Mouse (Mus musculus) forebrain, embryonic 11.5 days (tissue): Measurements from ENCODE around the gene Pla2g2d. TPM values are rescaled to one million over a fixed set of nuclear protein-coding genes. Genes with fewer than 3 reads are reported as not detected.

Experiments
- ATAC-seq: fragments of 200-750 bp; cut with Nextera tagmentation; replicated peaks from 2 replicates; pipeline ENCODE4 v1.8.0; 2017; ENCODE audit warnings: moderate TSS enrichment; ENCODE audit not compliant: low FRiP score
- DNase-seq: peaks from one replicate; pipeline ENCODE4 v3.0.0-alpha.2; 2017; ENCODE audit warnings: low spot score
- H3K27ac ChIP-seq: fragments of 300-500 bp; sonication (generic); 2 replicates; pipeline ENCODE4 v1.5.1; 2014; ENCODE audit warnings: low read depth, low read length
- H3K27me3 ChIP-seq: fragments of 300-500 bp; sonication (generic); 2 replicates; pipeline ENCODE4 v1.6.1; 2014; ENCODE audit warnings: mild to moderate bottlenecking, low read length, mixed read lengths; ENCODE audit not compliant: control insufficient read depth, insufficient read depth
- H3K36me3 ChIP-seq: fragments of 300-500 bp; sonication (generic); 2 replicates; pipeline ENCODE4 v1.6.1; 2014; ENCODE audit warnings: mild to moderate bottlenecking, low read length, moderate library complexity, mixed read lengths; ENCODE audit not compliant: control insufficient read depth, insufficient read depth
- H3K4me1 ChIP-seq: fragments of 300-500 bp; sonication (generic); replicated peaks from 2 replicates; pipeline ENCODE4 v1.6.1; 2014; ENCODE audit warnings: low read length, mixed read lengths; ENCODE audit not compliant: control insufficient read depth, insufficient read depth
- H3K4me2 ChIP-seq: fragments of 300-500 bp; sonication (generic); 2 replicates; pipeline ENCODE4 v1.6.1; 2014; ENCODE audit warnings: low read depth, mild to moderate bottlenecking, low read length, moderate library complexity, mixed read lengths; ENCODE audit not compliant: severe bottlenecking
- H3K4me3 ChIP-seq: fragments of 300-500 bp; sonication (generic); 2 replicates; pipeline ENCODE4 v1.5.1; 2014; ENCODE audit warnings: low read depth, low read length
- H3K9ac ChIP-seq: fragments of 300-500 bp; sonication (generic); 2 replicates; pipeline ENCODE4 v1.6.1; 2014; ENCODE audit warnings: low read length
- H3K9me3 ChIP-seq: fragments of 300-500 bp; sonication (generic); 2 replicates; pipeline ENCODE4 v1.6.1; 2016; ENCODE audit warnings: low read length, mixed read lengths; ENCODE audit not compliant: control insufficient read depth
- WGBS: fragments of 180-500 bp; shearing (Covaris S2); extraction: QIAGEN DNeasy Blood & Tissue Kit; methylation state at CpG from one replicate; pipeline ENCODE4 v1.1.7; 2014; 5-methylcytosine and 5-hydroxymethylcytosine counted together
- polyA plus RNA-seq: library from polyadenylated mRNA; unstranded; fragments of >200 nt; fragmentation: Nextera tagmentation; extraction: Ambion mirVana; gene quantifications from 2 replicates; pipeline ENCODE4 v1.2.1, GENCODE M21; 2014

Pla2g2d gene
- polyA plus RNA-seq, 1 experiment from 2014 or later = not detected

DNA sequence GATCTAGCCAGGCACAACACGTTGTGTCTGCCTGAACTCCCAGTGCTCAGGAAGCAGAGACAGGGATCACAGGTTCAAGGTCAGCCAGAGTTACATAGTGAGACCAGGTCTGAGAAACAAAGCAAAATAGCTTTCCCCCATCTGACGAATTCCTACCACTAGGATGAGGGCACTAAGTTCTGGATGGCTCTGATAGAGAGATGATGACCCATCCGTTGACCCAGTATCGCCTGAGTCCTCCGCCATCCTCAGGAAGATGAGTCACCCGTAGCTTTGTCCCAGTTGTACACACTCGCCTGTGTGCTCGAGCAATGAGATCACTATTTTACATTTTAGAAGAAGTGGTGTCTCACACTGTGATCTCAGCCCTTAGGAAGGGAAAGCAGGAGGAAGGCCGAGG, 13.3 kb upstream of the Pla2g2d start:
- DNase-seq (no peak), ATAC-seq (no peak)
- Histone ChIP-seq H3K4me2 (no peak overlapping the region), H3K4me3 (no peak overlapping the region), H3K27me3 (no peaks in the 10 kb centered on the region), H3K4me1 (no peaks in the 10 kb centered on the region), H3K9ac (no peak overlapping the region), H3K27ac (no peak overlapping the region), H3K36me3 (no peaks in the 10 kb centered on the region), H3K9me3 (no peaks in the 10 kb centered on the region)
- WGBS = 76% methylated on average over 9 of the region's 9 CpGs

GRCm38 (mm10) chr4:138771970-138772369, 3.6 kb upstream of the Pla2g2d start:
- Histone ChIP-seq H3K27me3 (no peaks in the 10 kb centered on the region), H3K27ac (no peak overlapping the region), H3K9ac (no peak overlapping the region), H3K4me2 (no peak overlapping the region), H3K9me3 (no peaks in the 10 kb centered on the region), H3K36me3 (no peaks in the 10 kb centered on the region), H3K4me1 (no peaks in the 10 kb centered on the region), H3K4me3 (no peak overlapping the region)
- DNase-seq (no peak), ATAC-seq (no peak)
- WGBS = 86% methylated on average over 10 of the region's 10 CpGs

DNA sequence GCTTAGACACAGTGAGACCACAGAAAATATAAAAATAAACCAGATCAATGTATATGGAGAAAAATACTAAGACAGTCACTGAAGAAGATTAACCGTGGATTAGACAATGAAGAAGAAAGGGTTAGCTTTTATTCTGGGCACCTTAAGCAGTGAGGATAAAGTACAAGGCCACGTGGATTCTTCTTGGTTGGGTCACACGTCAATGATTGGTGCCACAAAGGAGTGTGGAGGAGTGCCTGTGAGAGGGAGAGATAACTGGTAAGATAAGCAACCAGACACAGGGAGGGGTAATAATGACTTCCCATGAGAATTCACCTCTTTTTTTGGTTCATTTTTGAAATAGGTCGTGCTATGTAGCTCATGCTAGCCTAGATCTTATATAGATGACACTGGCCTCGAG, 3.1 kb upstream of the Pla2g2d start:
- H3K27me3 ChIP-seq = no peaks in the 10 kb centered on the region
- no peaks in the 10 kb centered on the region for H3K4me1 ChIP-seq
- H3K4me3 ChIP-seq = no peak overlapping the region
- DNase-seq (no peak), ATAC-seq (no peak)
- H3K36me3 ChIP-seq = no peaks in the 10 kb centered on the region
- no peak overlapping the region for H3K27ac ChIP-seq
- no peak overlapping the region for H3K9ac ChIP-seq
- no peaks in the 10 kb centered on the region for H3K9me3 ChIP-seq
- H3K4me2 ChIP-seq = no peak overlapping the region
- WGBS = 88% methylated on average over 5 of the region's 5 CpGs

DNA sequence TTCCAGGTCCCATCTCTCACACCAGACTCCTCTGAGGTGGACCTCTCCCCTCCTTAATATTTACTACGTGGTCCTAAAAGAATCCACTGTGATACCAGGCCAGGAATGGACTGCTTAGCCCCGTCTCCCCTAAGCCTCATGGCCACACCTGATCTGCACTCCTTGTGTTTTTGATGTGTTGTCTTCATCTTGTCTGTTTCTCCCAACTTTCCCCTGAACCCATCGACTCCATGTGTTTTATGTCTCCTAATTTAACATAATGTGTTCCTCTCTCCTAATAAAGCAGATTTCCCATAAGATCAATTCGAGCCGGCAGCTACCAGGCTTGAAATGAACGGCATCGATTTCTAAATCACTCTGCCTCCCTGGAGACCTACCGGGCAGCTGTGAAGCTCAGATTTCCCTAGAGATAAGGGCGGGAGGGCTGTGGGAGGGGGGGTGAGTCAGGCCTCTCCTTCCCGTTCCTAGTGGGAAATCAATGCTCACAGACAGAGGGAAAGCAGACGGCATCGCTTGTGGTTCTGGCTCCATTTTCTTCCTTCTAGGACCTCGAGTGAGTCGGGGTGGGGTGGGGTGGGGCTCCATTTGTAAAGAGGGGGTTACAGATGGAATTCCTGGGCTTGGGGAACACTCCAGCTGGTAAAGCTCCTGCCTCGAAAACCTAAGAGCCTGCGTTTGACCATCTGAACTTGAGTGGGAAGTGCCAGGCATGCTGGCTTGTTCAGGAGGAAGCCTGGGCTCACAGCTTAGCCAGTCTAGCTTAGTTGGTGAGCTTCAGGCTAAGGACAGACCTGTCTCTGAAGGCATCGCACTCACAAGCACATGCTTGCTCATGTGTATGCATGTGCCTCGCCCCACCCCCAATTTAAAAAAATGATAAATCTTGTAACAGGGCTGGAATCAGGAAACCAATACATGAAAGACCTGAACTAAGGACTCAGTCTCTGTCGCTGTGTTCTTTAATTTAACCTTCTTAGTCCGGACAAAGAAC, 2.2 kb downstream of the Pla2g2d start:
- no peaks in the 10 kb centered on the region for H3K27me3 ChIP-seq
- DNase-seq = no peak

DNA sequence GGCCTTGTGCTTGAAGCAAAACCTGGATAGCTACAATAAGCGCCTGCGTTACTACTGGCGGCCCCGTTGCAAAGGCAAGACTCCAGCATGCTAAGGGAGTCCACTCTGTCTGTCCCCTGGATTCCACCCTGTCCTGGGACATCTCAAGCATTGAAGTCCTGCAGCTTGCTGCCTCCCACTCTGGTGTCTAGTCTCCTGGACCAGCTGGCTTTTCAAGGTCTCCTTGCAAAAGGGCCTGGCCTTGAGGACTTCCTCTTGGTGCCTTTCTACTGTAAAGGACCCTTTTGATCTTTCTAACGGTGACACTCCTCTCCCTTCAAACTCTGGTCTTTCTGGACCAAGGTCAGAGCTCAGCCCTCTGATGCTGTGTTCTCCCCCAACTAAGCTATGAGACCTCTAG, 4.8 kb downstream of the Pla2g2d start:
- Histone ChIP-seq H3K36me3 (no peaks in the 10 kb centered on the region), H3K4me1 (no peaks in the 10 kb centered on the region), H3K4me3 (no peak overlapping the region), H3K27ac (no peak overlapping the region), H3K9ac (no peak overlapping the region), H3K27me3 (no peaks in the 10 kb centered on the region), H3K9me3 (no peaks in the 10 kb centered on the region), H3K4me2 (no peak overlapping the region)
- ATAC-seq (no peak), DNase-seq (no peak)
- WGBS = 97% methylated on average over 5 of the region's 5 CpGs

More for the DNA sequence above, 2.2 kb downstream of the Pla2g2d start:
- H3K27ac ChIP-seq = no peak overlapping the region
- no peak for ATAC-seq
- H3K4me1 ChIP-seq = no peaks in the 10 kb centered on the region
- H3K9me3 ChIP-seq = no peaks in the 10 kb centered on the region
- H3K4me3 ChIP-seq = no peak overlapping the region
- H3K4me2 ChIP-seq = no peak overlapping the region
- no peak overlapping the region for H3K9ac ChIP-seq
- WGBS = 57% methylated on average over 20 of the region's 20 CpGs
- no peaks in the 10 kb centered on the region for H3K36me3 ChIP-seq

- no peak overlapping the region for H3K4me3 ChIP-seq
- H3K9ac ChIP-seq = no peak overlapping the region
- H3K4me1 ChIP-seq = no peaks in the 10 kb centered on the region
- H3K27ac ChIP-seq = no peak overlapping the region
- H3K4me2 ChIP-seq = no peak overlapping the region
- no peaks in the 10 kb centered on the region for H3K9me3 ChIP-seq
- ATAC-seq (no peak), DNase-seq (no peak)
- WGBS = 85% methylated on average over 6 of the region's 6 CpGs
- H3K27me3 ChIP-seq = no peaks in the 10 kb centered on the region
- no peaks in the 10 kb centered on the region for H3K36me3 ChIP-seq
Observed at GRCm38 (mm10) chr4:138782098-138782497, 6.6 kb downstream of the Pla2g2d start.

GRCm38 (mm10) chr4:138785721-138786120, 10.2 kb downstream of the Pla2g2d start:
- no peaks in the 10 kb centered on the region for H3K27me3 ChIP-seq
- H3K4me2 ChIP-seq = no peak overlapping the region
- 64% methylated on average over 4 of the region's 4 CpGs for WGBS
- H3K27ac ChIP-seq = no peak overlapping the region
- H3K36me3 ChIP-seq = no peaks in the 10 kb centered on the region
- H3K9ac ChIP-seq = no peak overlapping the region
- no peak overlapping the region for H3K4me3 ChIP-seq
- H3K4me1 ChIP-seq = no peaks in the 10 kb centered on the region
- ATAC-seq (no peak), DNase-seq (no peak)
- no peaks in the 10 kb centered on the region for H3K9me3 ChIP-seq

GRCm38 (mm10) chr4:138786141-138786540, 10.6 kb downstream of the Pla2g2d start:
- no peak for DNase-seq
- Histone ChIP-seq H3K4me1 (no peaks in the 10 kb centered on the region), H3K27me3 (no peaks in the 10 kb centered on the region), H3K9ac (no peak overlapping the region), H3K27ac (no peak overlapping the region), H3K4me3 (no peak overlapping the region), H3K4me2 (no peak overlapping the region), H3K9me3 (no peaks in the 10 kb centered on the region), H3K36me3 (no peaks in the 10 kb centered on the region)
- no peak for ATAC-seq
- 79% methylated on average over 4 of the region's 4 CpGs for WGBS

DNA sequence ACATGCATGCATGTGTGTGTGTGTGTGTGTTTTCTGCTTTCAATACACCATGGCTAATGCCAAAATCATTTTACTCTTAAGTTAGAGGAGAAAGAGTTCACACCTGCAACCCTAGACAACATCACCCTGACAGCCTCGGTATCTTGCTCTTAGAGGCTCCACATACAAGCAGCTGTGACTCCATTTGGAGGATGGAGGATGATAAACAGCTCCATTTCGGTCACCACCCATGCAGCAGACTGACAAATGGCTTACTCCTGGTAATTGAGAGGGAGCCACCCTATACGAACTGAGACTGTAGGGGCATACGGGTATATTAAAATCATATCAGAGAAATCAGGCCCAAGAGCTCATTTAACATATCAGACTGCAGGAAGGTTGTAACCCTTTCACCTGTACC, 12.8 kb downstream of the Pla2g2d start:
- no peak overlapping the region for H3K27ac ChIP-seq
- ATAC-seq (no peak), DNase-seq (no peak)
- no peak overlapping the region for H3K4me3 ChIP-seq
- no peak overlapping the region for H3K9ac ChIP-seq
- 91% methylated on average over 4 of the region's 4 CpGs for WGBS
- no peaks in the 10 kb centered on the region for H3K9me3 ChIP-seq
- H3K27me3 ChIP-seq = no peaks in the 10 kb centered on the region
- no peaks in the 10 kb centered on the region for H3K4me1 ChIP-seq
- no peak overlapping the region for H3K4me2 ChIP-seq
- H3K36me3 ChIP-seq = no peaks in the 10 kb centered on the region
